Mouse (Mus musculus) brain, embryonic 18.5 days (tissue): ENCODE results near the gene Zswim4.

Source experiments
- DNase-seq: peaks from one replicate; pipeline ENCODE4 v3.0.0-alpha.2; 2012; ENCODE audit warnings: low read depth, low spot score

Zswim4 gene

DNA sequence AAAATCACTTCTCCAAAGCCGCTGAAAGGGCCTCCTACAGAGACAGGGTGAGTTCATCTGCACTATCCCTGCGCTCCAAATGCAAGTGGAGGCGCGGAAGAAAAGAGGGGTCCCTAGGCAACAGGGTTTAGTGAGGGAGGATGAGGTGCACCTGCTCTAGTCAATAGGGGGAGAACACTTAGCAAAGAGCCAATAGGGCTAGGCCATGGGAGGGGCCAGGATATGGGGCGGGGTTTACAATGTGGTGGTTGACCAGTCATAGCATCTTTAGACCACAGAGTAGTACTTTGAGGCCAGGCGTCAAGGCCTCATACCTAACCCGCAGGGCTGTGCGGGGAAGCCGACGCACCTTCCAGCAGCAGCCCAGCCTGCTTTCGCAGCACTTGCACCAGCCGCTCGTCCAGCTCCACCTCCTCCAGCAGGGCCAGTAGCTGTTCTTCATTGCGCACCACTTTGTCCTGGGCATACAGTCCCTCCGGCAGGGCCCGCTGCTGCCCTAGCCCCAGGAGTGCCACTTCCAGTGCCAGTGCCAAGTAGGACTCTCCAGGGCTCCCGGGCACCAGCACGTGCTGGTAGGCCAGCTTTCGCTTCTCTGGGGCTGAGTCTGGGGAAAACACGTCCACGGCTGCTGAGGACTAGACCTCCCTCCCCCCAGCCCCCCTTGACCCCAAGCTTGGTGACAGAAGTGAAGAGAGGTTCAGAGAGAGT is 13.4 kb downstream of the Zswim4 start:
- DNase-seq: no peak

DNA sequence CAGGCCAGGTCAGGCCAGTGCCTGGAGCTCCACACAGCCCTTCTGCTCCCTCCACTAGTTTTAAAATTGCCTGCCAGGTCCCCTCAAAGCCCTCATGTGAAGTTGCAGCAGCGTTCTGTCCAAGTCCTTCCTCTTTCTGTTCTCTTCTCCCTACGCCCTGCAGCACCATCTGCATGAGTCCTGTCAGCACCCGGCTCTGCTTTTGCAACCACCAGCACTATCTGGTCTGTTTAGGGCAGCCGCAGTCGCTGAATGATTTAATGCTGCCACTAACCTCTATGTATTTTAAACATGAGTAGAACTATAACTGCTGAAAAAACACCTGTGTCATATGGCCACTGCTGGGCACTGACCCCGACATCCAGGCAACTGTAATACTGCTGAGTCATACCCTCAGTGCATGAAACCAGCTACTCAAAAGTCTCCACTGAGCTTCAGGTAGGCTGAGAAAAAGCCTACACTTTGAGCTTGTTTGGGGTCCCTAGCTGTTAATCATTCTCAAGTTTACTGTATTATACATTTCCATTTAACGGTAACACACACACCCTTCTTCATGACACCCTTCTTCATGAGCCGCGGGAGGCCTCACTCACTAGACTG is 14.2 kb downstream of the Zswim4 start:
- no peak for DNase-seq

DNA sequence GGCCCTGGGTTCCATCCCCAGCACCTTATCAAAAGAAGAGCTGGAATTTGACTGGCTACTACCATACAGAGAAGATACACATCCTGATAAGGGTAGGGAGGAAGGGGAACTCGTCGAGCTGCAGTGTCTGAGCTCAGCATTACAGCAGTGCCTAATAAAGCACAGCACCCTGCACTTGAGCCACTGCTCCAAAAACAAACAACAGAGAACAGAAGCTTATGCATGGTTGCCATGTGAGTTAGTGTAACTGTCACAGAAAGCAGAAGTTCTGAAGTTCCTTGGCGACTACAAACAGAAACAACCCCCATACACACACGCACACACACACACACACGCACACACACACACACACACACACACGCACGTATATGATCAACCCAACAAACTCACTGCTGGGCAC is 16.8 kb downstream of the Zswim4 start:
- DNase-seq: no peak

DNA sequence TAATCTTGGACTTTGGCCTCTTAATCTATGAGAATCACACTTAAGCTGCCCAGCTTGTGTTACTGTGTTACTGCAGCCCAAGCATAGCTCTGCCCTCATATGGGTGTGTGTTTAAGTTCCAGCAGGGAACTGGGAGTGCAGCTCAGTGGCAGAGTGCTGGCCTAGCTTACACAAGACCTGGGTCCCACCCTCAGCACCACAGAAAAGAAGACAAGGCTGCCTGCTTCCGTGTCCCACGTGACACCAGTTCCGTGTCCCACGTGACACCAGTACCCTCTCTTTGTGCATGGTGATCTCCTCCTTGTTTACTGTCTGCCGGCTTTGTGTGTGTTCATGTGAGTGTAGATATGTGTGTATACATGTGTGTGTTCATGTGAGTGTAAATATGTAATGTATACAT is 18.7 kb downstream of the Zswim4 start:
- no peak for DNase-seq

DNA sequence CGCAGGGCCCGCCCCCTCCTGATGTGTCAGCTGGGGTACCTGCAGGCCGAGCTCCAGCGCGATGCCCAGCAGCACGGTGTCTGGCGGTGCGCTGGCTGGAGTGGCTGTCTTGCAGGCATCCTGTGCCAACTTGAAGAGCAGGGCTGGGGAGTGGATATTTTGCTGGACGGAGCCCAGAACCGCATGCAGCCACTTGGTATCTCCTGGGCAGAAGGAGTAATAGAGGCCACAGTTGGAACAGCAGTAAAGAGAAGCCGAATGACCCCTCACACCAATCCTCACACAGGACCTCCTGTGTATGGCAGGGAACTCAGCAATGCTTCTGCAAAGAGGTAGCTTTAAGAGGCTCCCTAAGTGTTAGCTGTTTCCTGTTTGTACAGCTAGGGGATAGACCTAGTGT is 19.6 kb downstream of the Zswim4 start:
- DNase-seq: no peak

DNA sequence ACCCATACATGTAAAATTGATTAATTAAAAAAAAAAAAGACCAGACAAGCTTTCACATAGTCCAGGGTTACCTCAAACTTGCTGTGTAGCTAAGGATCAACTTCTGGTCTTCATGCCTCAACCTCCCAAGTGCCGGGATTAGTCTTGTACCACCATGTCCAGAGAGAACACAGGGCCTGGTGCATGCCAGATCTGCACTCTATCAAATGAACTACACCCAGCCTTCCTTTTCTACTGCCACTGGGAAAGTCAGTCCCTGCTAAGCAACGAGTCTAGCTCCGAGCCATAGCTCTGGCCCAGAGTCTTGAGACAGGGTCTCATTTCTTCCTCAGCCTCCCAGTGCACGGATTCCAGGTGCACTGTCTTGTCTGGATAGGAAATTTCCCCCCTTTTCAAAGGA is 23.6 kb downstream of the Zswim4 start:
- DNase-seq: no peak

DNA sequence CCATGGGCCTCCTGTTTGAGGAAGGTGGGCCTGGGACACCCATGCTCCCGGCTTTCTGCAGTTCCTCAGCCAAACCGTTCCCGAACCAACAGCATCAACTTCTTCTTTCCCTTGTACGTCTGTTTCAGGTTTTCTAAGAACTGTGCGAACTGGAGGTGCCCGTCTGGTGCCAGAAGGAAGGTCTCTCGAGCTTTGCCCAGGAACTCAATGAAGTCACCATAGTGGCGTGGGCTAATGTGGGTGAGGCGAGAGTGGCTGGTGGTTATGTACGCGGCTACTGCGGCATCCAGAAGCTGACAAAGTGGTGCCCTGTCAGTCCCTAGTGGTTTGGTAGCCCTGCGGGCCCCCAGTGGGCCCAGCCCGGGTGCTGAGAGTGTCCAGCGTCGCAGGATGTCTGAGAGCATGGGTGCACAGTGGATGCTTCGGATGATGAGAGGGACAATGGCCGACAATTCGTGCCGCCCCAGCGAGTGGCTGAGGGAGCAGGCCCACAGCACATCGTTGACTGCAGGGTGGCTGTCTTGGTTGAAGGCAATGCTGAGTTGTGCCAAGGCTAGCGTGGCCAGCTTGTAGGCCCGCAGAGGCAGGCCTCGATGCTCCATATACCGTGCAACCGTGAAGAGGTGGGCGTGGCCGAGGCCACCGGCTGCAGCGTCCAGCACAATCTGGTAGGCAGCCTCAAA is 24.8 kb downstream of the Zswim4 start:
- DNase-seq: no peak

DNA sequence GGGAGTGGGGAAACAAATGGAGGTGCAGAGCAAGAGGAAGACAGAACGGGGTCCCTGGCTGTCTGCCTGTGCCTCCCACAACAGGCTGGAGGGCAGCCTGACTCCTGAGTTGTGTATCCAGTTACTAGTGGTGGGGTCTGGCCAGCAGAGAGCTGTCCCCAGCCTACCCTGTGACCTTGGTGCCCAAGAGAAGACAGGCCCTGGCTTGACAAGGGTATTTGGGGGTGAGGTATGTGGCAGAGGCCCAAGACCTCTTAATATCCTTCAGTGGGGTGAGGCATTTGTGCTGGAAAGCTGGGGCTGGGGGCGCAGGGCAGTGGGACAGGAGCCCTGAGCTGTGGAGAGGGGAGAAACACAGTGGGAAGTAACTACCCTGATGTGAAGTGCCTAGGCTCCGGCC is 25.7 kb downstream of the Zswim4 start:
- DNase-seq: no peak

DNA sequence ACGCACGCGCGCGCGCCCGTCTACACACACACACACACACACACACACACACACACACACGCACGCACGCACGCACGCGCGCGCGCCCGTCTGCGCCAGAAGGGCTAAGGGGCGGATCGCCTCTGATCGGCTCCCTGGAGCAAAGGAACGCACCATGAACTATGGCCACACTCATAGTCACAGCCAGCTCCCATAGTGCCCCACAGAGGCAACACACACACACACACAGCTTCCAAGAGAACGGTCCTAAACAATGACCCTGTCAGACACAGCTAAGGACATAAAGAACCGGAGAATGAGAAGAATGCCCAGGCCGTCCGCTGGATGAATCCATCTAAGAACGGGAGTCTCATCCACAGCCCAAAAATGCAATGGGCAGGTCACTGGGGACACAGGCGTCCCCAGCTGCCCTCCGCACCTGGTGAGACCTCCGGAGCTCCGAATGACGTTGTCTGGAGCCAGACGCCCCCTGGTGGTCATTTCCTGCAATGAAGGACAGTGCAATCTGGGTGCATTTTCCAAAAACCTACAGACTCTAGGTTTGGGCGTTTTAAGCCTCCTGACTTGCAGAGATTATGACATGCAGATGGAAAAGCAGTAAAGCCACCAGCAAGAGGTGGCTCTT is 26.6 kb downstream of the Zswim4 start:
- DNase-seq: no peak

DNA sequence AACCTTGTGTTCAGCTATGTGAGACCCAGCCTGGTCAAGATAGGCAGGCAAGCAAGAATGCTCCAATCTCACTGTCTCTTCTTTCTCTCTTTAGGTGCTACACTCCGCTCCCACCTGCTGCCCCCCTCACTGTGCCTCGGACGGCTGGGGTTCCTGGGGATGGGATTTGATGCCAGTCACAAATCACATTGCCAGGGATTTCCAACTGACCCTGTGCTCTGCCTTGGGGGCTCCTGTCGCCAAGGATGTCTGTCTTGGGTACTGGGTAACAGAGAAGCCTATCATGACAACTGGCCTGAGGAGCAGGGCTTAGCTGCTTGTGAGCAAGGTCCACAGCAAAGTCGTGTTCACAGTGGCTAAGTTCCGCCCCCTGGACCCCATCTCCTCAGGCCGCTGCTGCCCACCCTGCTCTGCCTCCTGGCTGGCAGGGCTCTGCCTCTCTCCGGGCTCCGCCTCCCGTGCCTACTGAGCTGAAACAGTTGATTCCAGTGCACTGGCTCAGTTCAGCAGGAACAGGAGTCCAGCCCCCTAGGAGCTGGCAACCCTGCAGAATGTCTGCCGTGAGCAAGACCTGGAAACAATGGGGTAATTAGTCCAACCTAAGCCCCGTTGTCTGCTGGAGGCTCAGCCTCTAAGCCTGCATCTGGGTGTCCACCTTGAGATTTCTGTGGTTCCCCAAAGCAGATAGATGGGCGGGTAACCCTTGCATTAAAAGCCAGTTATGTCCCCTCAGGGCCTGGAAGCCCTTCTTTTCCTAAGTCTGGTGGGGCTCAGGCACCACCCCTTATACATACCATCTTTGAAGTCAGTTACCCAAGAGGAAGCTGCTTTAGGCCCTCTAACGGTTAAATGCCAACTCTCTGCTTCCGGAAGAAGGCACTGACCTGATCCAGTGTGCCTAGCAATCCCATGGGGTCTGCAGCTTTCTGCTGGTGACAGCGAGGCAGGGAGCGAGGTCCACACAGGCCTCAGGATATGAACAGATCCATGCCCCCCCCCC is 28.2 kb downstream of the Zswim4 start:
- no peak for DNase-seq

DNA sequence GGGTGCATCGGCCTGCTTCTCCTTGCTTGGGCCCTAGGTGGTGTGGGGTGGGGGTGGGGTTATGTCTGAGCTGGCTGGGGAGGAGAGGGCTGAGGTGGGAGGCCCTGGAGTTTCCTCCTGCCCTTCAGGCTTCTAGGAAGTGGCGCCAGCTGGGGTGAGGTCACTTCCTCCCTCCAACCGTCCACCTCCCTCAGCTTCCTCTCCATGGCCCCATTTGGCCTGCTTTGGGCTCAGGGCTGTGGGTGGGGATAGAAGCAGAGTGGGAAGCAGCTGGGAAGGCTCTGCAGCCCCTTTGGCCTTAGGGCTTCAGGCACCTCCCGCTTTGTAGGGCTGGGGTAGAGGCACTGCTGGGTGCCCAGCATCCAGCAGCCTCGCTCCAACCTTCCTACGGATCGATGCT is 29.0 kb downstream of the Zswim4 start:
- no peak for DNase-seq

DNA sequence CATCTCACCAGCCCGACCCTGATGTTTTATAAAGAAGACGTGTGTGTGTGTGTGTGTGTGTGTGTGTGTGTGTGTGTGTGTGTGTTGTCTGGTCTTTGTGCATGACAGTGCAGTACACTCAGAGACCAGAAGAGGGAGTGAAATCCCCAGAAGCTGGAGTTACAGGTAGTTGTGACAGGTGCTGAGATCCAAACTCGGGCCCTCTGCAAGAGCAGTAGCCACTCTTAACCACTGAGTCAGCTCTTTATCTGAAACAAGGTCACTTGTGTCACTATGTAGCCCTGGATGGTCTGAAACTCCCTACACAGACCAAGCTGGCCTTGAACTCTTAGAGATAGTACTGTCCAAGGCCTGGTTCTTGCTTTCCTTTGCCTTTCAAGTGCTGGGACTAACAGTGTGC is 30.2 kb downstream of the Zswim4 start:
- DNase-seq: no peak

DNA sequence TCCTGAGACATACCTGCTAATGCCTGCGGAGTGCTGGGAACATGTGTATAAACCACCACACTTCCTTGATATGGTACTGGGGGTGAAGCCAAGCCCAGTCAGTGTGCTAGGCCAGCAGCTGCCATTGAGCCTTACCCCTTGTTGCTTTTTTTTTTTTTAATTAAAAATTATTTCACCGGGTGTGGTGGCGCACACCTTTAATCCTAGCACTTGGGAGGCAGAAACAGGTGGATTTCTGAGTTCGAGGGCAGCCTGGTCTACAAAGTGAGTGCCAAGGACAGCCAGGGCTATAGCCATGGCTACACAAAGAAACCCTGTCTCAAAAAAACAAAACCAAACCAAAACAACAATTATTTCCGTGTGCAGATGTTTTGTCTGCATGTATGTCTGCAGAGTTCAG is 31.8 kb downstream of the Zswim4 start:
- DNase-seq: no peak

DNA sequence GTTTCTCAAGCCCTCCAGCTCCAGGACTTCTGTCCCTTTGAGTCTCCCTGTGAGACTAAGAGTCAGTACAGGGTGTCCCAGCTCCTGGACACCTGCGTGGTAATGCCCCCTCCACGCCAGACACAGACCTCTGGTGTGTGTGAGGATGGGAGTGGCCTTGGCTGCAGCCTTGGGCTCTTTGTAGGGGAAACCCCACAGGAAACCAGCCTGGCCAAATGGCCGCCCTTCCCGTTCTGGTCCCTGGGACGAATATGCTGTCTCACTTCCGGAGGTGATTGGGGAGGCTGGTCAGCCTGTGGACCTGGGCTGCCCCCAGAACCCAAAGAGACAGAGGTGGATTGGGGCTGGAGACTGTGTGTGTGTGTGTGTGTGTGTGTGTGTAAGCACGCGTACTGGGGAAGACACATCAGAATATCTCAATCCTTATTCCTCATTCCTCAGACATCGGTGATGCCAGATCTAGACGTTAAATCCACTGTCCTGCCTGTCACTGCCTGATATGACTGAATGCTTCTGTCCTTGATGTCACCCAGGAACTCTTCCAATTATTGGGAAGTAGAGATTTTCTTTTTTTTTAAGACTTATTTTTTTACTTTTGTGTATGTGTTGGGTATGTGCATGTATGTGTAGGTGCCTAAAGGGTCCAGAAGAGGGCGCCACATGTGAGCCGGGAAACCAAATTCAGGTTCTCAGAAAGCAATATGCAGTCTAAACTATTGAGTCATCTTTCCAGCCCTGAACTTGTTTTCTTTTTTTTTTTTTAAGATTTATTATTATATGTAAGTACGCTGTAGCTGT is 32.7 kb downstream of the Zswim4 start:
- DNase-seq: no peak

DNA sequence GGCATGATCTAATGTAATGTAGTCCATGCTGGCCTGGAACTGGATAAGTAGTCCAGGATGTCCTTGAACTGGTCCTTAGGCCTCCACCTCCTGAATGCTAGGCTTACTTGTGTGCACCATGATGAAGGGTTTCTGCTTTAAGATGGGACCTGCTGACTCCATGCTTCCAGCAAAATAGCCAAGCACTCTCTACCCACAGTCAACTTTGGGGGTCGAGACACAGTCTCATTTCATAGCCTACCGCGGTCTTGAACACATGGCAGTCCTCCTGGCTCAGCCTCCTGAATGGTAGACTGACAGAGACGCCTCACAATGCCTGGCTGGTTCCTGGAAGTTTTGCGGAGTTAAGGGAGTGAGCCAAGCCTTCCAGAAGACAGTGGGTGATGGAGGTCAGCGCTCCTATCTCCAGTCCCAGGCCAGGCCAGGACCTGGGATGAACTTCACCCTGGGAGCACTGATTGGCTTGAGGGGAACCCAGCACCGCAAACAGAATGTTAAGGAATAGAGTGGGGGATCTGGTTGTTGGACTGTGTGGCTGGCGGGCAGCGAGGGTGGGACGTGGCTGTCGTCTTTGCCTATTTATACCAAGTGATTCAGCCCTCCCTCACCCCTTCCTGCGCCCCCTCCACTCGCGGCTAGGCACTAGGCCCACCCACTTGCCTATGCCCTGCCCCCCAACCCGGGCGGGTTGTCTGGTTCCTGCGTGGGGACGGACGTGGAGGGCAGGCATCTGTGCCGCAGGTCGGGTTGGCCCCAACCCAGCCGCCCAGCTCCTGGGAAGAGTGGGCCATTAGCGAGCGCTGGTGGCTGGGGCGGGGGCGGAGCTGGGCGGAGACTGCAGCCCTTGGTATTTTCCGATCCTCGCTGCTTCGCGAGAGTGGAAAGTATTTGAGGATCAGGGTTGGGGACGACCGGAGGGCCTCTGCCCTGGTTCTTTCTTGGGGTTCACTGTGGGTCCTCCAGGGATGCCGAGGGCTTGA is 33.6 kb downstream of the Zswim4 start:
- DNase-seq: no peak

DNA sequence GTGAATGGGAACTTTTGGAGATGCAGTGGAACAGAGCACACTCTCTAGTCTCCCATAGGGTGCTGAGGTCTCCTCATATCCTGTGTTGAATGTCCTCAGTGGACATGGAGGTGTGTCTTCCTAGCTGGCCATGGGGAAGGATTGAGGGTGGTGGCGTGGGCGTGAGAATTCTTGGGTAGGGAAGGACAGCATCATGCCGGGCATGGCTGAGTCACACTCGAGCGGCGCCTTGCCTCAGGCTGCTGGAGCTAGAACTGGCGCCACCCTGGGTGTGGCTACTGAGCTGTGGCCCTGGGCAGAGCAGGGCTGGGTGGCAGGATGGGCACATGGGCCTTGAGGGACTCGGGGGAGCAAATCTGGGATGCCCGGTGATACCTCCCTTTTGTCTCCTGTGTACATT is 34.4 kb downstream of the Zswim4 start:
- DNase-seq: no peak

DNA sequence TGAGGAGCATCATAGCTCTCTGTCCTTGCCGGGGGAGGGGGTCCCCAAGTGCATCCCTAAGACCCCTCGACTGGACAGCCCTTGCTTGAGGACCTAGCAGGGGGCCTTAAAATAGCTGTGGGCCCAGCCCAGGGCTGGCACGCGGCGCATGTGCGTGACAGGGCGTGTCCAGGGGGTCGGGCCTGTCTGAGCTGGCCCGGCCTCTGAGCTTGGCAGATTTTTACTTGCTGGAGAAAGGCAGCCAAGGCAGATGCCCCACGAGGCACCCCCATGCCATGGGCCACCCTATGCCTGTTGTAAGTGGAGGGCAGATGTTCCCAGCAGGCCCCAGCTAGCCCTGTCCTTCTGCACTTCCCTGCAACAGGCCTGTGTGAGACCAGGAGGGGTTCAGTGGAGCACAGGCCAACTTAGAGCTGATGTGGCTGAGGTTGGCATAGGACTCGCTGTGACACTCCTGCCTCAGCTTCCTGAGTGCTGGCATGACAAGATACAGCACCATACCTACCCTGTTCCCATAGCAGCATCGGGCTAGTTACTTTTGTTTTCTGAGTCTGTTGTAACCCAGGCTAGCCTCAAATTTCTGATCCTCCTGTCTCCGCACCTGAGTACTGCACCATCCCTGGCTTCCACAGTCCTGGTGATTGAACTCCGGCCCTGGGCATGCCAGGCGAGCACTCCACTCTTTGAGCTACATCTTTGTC is 35.2 kb downstream of the Zswim4 start:
- DNase-seq: no peak

DNA sequence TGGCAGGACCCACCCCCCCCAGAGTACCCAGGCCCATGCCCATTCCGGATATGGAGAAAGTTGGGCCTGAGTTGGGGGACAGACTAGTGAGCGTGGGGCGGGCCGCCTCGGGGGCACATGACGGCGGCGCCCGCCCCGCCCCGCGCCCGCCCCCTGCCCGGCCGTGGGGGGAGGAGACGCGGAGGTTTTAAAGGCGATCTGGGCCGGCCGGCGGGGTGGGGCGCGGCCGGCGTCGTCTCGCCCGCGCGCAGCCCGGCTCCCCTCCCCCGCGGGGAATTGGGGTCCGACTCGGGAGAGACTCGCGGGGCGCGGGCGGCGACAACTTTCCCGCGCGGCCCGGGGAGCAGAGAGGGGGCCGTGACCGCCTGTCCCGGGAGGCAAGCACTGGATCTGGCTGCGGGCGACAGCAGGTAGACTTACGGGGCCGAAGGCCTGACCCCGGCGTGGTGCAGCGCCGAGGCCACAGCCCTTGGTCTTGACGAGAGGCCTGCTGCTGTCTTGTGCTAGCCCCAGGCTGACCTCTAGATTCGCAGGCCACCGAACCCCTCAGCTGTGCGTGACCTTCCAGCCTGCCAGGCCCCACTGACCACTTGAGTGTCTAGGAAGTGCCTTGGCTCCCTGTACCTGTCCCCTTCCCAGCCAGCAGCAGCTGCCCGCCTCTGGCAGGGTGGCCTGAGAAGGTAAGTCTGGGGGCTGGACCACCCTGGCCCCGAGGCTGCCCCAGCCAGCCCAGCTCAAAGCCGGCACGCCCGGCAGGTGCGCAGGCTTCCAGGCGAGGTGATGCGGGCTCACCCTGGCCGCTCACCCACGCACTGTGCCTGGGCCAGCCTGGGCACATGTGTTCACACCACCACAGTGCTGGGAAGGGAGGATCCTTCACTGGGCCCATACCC is 36.0 kb downstream of the Zswim4 start:
- DNase-seq: no peak
